Mouse (Mus musculus): ENCODE data around the gene S100a3.

GRCm38 (mm10) chr3:90537905-90538296 lies 22.5 kb upstream of the S100a3 start:
- TF ChIP-seq CTCF (IDR thresholded peaks at IDR 0.05) (no peak), EP300 (IDR thresholded peaks at IDR 0.05) (no peak)

Data from lung, postnatal 0 days (tissue).